Mouse (Mus musculus): Measurements from ENCODE around the gene Syngr1. TPM values are rescaled to one million over a fixed set of nuclear protein-coding genes. Genes with fewer than 3 reads are reported as not detected.

The Syngr1 gene
- total and polyA plus RNA-seq, 3 experiments: 9.7 to 14.8 (median 11.3) TPM

DNA sequence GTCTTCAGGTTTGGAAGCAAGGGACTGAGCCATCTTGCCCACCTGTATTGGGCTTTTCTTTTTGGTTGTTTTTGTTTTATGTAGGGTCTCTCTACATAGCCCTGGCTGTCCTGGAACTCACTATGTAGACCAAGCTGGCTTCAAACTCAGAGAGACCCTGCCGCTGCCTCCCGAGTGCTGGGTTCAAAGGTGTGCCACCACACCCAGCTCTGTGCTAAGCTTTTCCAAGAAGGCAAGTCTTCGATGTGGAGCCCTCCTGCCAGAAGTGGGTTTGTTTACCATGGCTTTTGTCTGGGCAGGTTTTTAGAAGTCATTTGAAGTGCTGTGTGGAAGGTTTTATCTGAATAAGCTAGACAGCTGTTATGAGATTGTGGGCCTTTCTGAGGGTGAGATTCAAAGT lies 49.7 kb downstream of the Syngr1 start:
- peaks cover 3% of the 10 kb centered on the region for H3K9me3 ChIP-seq (replicated peaks; ENCODE audit: low read length)
- no peak for TF ChIP-seq TCF12 (IDR thresholded peaks at IDR 0.05; ENCODE audit: low read depth, low read length)
- DNase-seq (ENCODE audit: extremely low read depth): no peak
- no peak overlapping the region for H3K27ac ChIP-seq (ENCODE audit: insufficient read depth, low read depth)
- H3K4me1 ChIP-seq (ENCODE audit: control insufficient read depth in 1 of 2, insufficient read depth in 2 of 2): peaks cover 0 to 59% of the 10 kb centered on the region in 2 experiments; a peak in 2 of 4 replicates
- H3K4me3 ChIP-seq (replicated peaks in 1 of 3; ENCODE audit: low read depth in 2 of 3, low read length in 2 of 3, poor library complexity in 1 of 3): no peak overlapping the region
- peaks cover 6% of the 10 kb centered on the region; the same call in 1 of the 2 replicates for H3K79me2 ChIP-seq (replicated peaks; ENCODE audit: control insufficient read depth, extremely low read depth, insufficient read depth, poor library complexity, severe bottlenecking)
- dilution Hi-C loops (cut with MboI; ENCODE audit: extremely low pct_ligation_motif_present, extremely low pct_unique_long_range_greater_than_20kb, low sequenced_read_pairs) (no loop called here), in situ Hi-C loops (cut with MboI; ENCODE audit: low pct_ligation_motif_present, low pct_unique_long_range_greater_than_20kb, low sequenced_read_pairs) (no loop called here)
- peaks cover 10 to 92% of the 10 kb centered on the region in 2 experiments for H3K36me3 ChIP-seq (replicated peaks in 1 of 2; ENCODE audit: control insufficient read depth in 1 of 2, insufficient read depth in 1 of 2, low read length in 1 of 2)
- no peak overlapping the region for H3K4me2 ChIP-seq (ENCODE audit: insufficient read depth, low read depth, poor library complexity, severe bottlenecking)
- H3K9ac ChIP-seq (ENCODE audit: insufficient read depth, low read depth): no peak overlapping the region
- H3K27me3 ChIP-seq (replicated peaks): no peaks in the 10 kb centered on the region

DNA sequence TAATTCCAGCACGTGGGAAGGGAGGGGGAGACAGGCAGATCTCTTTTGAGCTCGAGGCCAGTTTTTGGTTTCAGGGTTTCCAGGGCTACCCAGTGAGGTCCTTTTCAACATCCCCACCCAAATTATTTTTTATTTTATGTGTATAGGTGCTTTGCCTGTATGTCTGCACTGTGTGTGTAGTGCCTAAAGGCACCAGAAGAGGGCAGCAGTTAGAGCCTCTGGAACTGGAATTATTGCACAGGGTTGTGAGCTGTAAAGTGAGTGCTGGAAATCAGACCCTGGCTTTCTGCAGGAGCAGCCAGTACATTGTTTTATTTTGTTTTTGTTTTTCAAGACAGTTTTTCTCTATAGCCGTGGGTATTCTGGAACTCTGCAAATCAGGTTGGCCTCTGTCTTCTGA lies 51.0 kb downstream of the Syngr1 start:
- DNase-seq (ENCODE audit: extremely low read depth): peak; percentile 24
- peaks cover 7 to 87% of the 10 kb centered on the region in 2 experiments for H3K36me3 ChIP-seq (replicated peaks in 1 of 2; ENCODE audit: control insufficient read depth in 1 of 2, insufficient read depth in 1 of 2, low read length in 1 of 2)
- dilution Hi-C loops (cut with MboI; ENCODE audit: extremely low pct_ligation_motif_present, extremely low pct_unique_long_range_greater_than_20kb, low sequenced_read_pairs) (no loop called here), in situ Hi-C loops (cut with MboI; ENCODE audit: low pct_ligation_motif_present, low pct_unique_long_range_greater_than_20kb, low sequenced_read_pairs) (no loop called here)
- no peak overlapping the region for H3K4me3 ChIP-seq (replicated peaks in 1 of 3; ENCODE audit: low read depth in 2 of 3, low read length in 2 of 3, poor library complexity in 1 of 3)
- peaks cover 0 to 52% of the 10 kb centered on the region in 2 experiments; a peak in 2 of 4 replicates for H3K4me1 ChIP-seq (ENCODE audit: control insufficient read depth in 1 of 2, insufficient read depth in 2 of 2)
- no peak overlapping the region for H3K4me2 ChIP-seq (ENCODE audit: insufficient read depth, low read depth, poor library complexity, severe bottlenecking)
- TF ChIP-seq USF2 (conservative IDR thresholded peaks at IDR 0.05; ENCODE audit: low read depth, low read length) (no peak), CTCF (conservative IDR thresholded peaks at IDR 0.05 in 1 of 2, IDR thresholded peaks at IDR 0.05 in 1 of 2; ENCODE audit: low read depth in 2 of 2, low read length in 2 of 2) (peak; percentile 30 to 33; a peak in 3 of 4 replicates)
- peaks cover 3% of the 10 kb centered on the region for H3K9me3 ChIP-seq (replicated peaks; ENCODE audit: low read length)
- H3K79me2 ChIP-seq (replicated peaks; ENCODE audit: control insufficient read depth, extremely low read depth, insufficient read depth, poor library complexity, severe bottlenecking): peaks cover 2% of the 10 kb centered on the region; the same call in 1 of the 2 replicates
- H3K27ac ChIP-seq (ENCODE audit: insufficient read depth, low read depth): no peak overlapping the region
- H3K27me3 ChIP-seq (replicated peaks): no peaks in the 10 kb centered on the region
- H3K9ac ChIP-seq (ENCODE audit: insufficient read depth, low read depth): no peak overlapping the region

DNA sequence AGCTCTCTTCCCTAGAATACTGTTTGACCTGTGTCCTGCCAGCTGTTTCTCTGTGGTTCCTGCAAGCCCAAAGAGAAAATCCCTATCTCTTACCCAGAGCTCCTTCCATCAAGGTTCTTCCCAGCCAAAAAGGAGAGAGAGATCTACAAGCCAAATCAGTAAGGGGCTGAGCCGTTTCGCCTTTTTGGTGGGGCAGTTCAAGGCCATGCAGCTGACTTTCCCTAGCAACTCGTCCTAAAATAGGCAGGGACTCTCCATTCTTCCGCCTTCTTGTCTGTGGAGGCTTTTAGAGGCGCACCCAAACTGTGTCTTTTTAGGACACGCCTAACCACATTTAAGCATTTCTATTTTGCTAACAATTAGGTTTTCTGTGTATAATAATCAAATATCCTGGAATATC lies 52.6 kb downstream of the Syngr1 start:
- peak; percentile 17 for DNase-seq (ENCODE audit: extremely low read depth)
- no peak overlapping the region for H3K9ac ChIP-seq (ENCODE audit: insufficient read depth, low read depth)
- H3K4me3 ChIP-seq (replicated peaks in 1 of 3; ENCODE audit: low read depth in 2 of 3, low read length in 2 of 3, poor library complexity in 1 of 3): no peak overlapping the region
- H3K4me2 ChIP-seq (ENCODE audit: insufficient read depth, low read depth, poor library complexity, severe bottlenecking): no peak overlapping the region
- H3K36me3 ChIP-seq (replicated peaks in 1 of 2; ENCODE audit: control insufficient read depth in 1 of 2, insufficient read depth in 1 of 2, low read length in 1 of 2): peaks cover 13 to 87% of the 10 kb centered on the region in 2 experiments
- no peaks in the 10 kb centered on the region; the same call in 1 of the 2 replicates for H3K79me2 ChIP-seq (replicated peaks; ENCODE audit: control insufficient read depth, extremely low read depth, insufficient read depth, poor library complexity, severe bottlenecking)
- H3K27me3 ChIP-seq (replicated peaks): no peaks in the 10 kb centered on the region
- TF ChIP-seq MEF2A (IDR thresholded peaks at IDR 0.05; ENCODE audit: borderline replicate concordance, low read depth, low read length) (peak; percentile 49; the same call in 1 of the 2 replicates), E2F4 (IDR thresholded peaks at IDR 0.05; ENCODE audit: insufficient replicate concordance, low read depth, low read length) (no peak), GABPA (IDR thresholded peaks at IDR 0.05; ENCODE audit: insufficient replicate concordance, low read depth, low read length) (no peak), ZNF384 (IDR thresholded peaks at IDR 0.05; ENCODE audit: low read depth, low read length) (no peak), SMC3 (IDR thresholded peaks at IDR 0.05; ENCODE audit: low read depth, low read length) (no peak)
- no peak overlapping the region for H3K27ac ChIP-seq (ENCODE audit: insufficient read depth, low read depth)
- in situ Hi-C loops (cut with MboI; ENCODE audit: low pct_ligation_motif_present, low pct_unique_long_range_greater_than_20kb, low sequenced_read_pairs): no loop called here
- H3K4me1 ChIP-seq (ENCODE audit: control insufficient read depth in 1 of 2, insufficient read depth in 2 of 2): peaks cover 0 to 36% of the 10 kb centered on the region in 2 experiments; a peak in 2 of 4 replicates
- peaks cover 3% of the 10 kb centered on the region for H3K9me3 ChIP-seq (replicated peaks; ENCODE audit: low read length)
- dilution Hi-C loops (cut with MboI; ENCODE audit: extremely low pct_ligation_motif_present, extremely low pct_unique_long_range_greater_than_20kb, low sequenced_read_pairs): no loop called here
